Mouse (Mus musculus): ENCODE data around the gene Gm13276. TPM values are rescaled to one million over a fixed set of nuclear protein-coding genes. Genes with fewer than 3 reads are reported as not detected.
"Not testable (repeated sequence)": the region's sequence is repeated elsewhere in the genome, so short reads cannot be mapped to it uniquely, and the experiment has no call there.

The Gm13276 gene
- total RNA-seq, 2 experiments from 2014 or later: not detected

GRCm38 (mm10) chr4:88781831-88782230 is 3.7 kb upstream of the Gm13276 start, which contains the start of gene Ifnz:
Ifnz (plus strand) TSS chr4:88782131.
- DNase-seq (ENCODE audit: low spot score in 2 of 2): not testable (repeated sequence)

GRCm38 (mm10) chr4:88782335-88782734 is 3.2 kb upstream of the Gm13276 start:
- DNase-seq (ENCODE audit: low spot score in 2 of 2): not testable (repeated sequence)

GRCm38 (mm10) chr4:88788402-88788801 is 2.9 kb downstream of the Gm13276 start, which contains the start of gene Gm13277:
Gm13277 (plus strand) TSS chr4:88788632.
- peak; percentile 54 to 81 for DNase-seq (ENCODE audit: low spot score in 2 of 2)

- DNase-seq (ENCODE audit: low spot score in 2 of 2): not testable (repeated sequence)
Measured at GRCm38 (mm10) chr4:88791250-88791649, 5.7 kb downstream of the Gm13276 start, which contains the start of gene Gm13278. Gm13278 (plus strand) TSS chr4:88791550.

- DNase-seq (ENCODE audit: low spot score in 2 of 2): peak; percentile 61 to 70
Measured at GRCm38 (mm10) chr4:88793936-88794675, 8.6 kb downstream of the Gm13276 start, which contains the start of gene Gm13275. Gm13275 (plus strand) TSS chr4:88794487.

GRCm38 (mm10) chr4:88797097-88797496 is 11.6 kb downstream of the Gm13276 start, which contains the start of gene Gm13279:
Gm13279 (plus strand) TSS chr4:88797397.
- DNase-seq (ENCODE audit: low spot score in 2 of 2): not testable (repeated sequence)

- not testable (repeated sequence) for DNase-seq (ENCODE audit: low spot score in 2 of 2)
Measured at GRCm38 (mm10) chr4:88799365-88799764, 13.9 kb downstream of the Gm13276 start, which contains the start of gene Gm13285. Gm13285 (plus strand) TSS chr4:88799665.

- DNase-seq (ENCODE audit: low spot score in 2 of 2): not testable (repeated sequence)
Measured at GRCm38 (mm10) chr4:88802954-88803353, 17.4 kb downstream of the Gm13276 start, which contains the start of gene Gm13287. Gm13287 (plus strand) TSS chr4:88803254.

GRCm38 (mm10) chr4:88805231-88805630 is 19.7 kb downstream of the Gm13276 start, which contains the start of gene Gm13288:
Gm13288 (plus strand) TSS chr4:88805531.
- DNase-seq (ENCODE audit: low spot score in 2 of 2): not testable (repeated sequence)

GRCm38 (mm10) chr4:88805761-88806160 is 20.3 kb downstream of the Gm13276 start:
- DNase-seq (ENCODE audit: low spot score in 2 of 2): peak in 1 of 2 experiments; percentile 10

GRCm38 (mm10) chr4:88815928-88816327 is 30.4 kb downstream of the Gm13276 start, which contains the start of gene Ifna7:
Ifna7 (plus strand) TSS chr4:88816228.
- DNase-seq (ENCODE audit: low spot score in 2 of 2): no peak

GRCm38 (mm10) chr4:88819659-88820058 is 34.1 kb downstream of the Gm13276 start, which contains the start of gene Ifna11:
Ifna11 (plus strand) TSS chr4:88819959.
- no peak for DNase-seq (ENCODE audit: low spot score in 2 of 2)

GRCm38 (mm10) chr4:88822995-88823394 is 37.5 kb downstream of the Gm13276 start:
- no peak for DNase-seq (ENCODE audit: low spot score in 2 of 2)

GRCm38 (mm10) chr4:88827116-88827515 is 41.6 kb downstream of the Gm13276 start, which contains the start of gene Ifna6:
Ifna6 (plus strand) TSS chr4:88827416.
- DNase-seq (ENCODE audit: low spot score in 2 of 2): not testable (repeated sequence)

GRCm38 (mm10) chr4:88830523-88830922 is 45.0 kb downstream of the Gm13276 start:
- peak; percentile 13 to 31 for DNase-seq (ENCODE audit: low spot score in 2 of 2)

- not testable (repeated sequence) for DNase-seq (ENCODE audit: low spot score in 2 of 2)
Measured at GRCm38 (mm10) chr4:88835225-88835624, 49.7 kb downstream of the Gm13276 start, which contains the start of gene Ifna5. Ifna5 (plus strand) TSS chr4:88835525.

Other genes with a start within 250 kb of the Gm13276 start
- gene Ifna15, start 227.5 kb upstream of the Gm13276 start, total RNA-seq (2021): not detected
- gene Ifna14, start 213.9 kb upstream of the Gm13276 start, total RNA-seq (2021): not detected
- not detected for gene Ifna9, start 193.3 kb upstream of the Gm13276 start, total RNA-seq (2021)
- gene Ifna12, start 182.3 kb upstream of the Gm13276 start, total RNA-seq (2021): not detected
- not detected for gene C87499, start 151.3 kb upstream of the Gm13276 start, total RNA-seq (2021)
- not detected for gene Ifna13, start 141.2 kb upstream of the Gm13276 start, total RNA-seq (2021)
- gene Ifna16, start 108.8 kb upstream of the Gm13276 start, total RNA-seq (2021): not detected
- gene Ifna2, start 101.8 kb upstream of the Gm13276 start, total RNA-seq (2021): not detected
- not detected for gene Ifnab, start 94.3 kb upstream of the Gm13276 start, total RNA-seq (2021)
- 1 to 10 TPM; 1.1 to 2.1 TPM for gene Gm26566, start 63.9 kb upstream of the Gm13276 start, total RNA-seq (2021)
- gene Klhl9, start 63.2 kb upstream of the Gm13276 start, total RNA-seq (2021): 100 to 1,000 TPM; 105 to 106 TPM
- gene Gm13271, start 30.8 kb upstream of the Gm13276 start, total RNA-seq (2021): not detected
- gene Gm13283, start 25.6 kb upstream of the Gm13276 start, total RNA-seq (2021): not detected
- gene Gm13290, start 11.9 kb upstream of the Gm13276 start, total RNA-seq (2021): not detected
- gene Gm13289, start 8.8 kb upstream of the Gm13276 start, total RNA-seq (2021): not detected
- not detected for gene Gm13272, start 5.9 kb upstream of the Gm13276 start, total RNA-seq (2021)
- gene Ifnz, start 3.6 kb upstream of the Gm13276 start, total RNA-seq (2021): not detected
- gene Gm13277, start 2.9 kb downstream of the Gm13276 start, total RNA-seq (2021): not detected
- gene Gm13278, start 5.8 kb downstream of the Gm13276 start, total RNA-seq (2021): not detected
- gene Gm13275, start 8.8 kb downstream of the Gm13276 start, total RNA-seq (2021): not detected
- gene Gm13279, start 11.7 kb downstream of the Gm13276 start, total RNA-seq (2021): not detected
- not detected for gene Gm13285, start 14.0 kb downstream of the Gm13276 start, total RNA-seq (2021)
- gene Gm13287, start 17.5 kb downstream of the Gm13276 start, total RNA-seq (2021): not detected
- not detected for gene Gm13288, start 19.8 kb downstream of the Gm13276 start, total RNA-seq (2021)
- gene Ifna7, start 30.5 kb downstream of the Gm13276 start, total RNA-seq (2021): not detected
- not detected for gene Ifna11, start 34.2 kb downstream of the Gm13276 start, total RNA-seq (2021)
- not detected for gene Ifna6, start 41.7 kb downstream of the Gm13276 start, total RNA-seq (2021)
- gene Ifna5, start 49.8 kb downstream of the Gm13276 start, total RNA-seq (2021): not detected
- not detected for gene Ifna4, start 56.2 kb downstream of the Gm13276 start, total RNA-seq (2021)
- not detected for gene Ifna1, start 64.4 kb downstream of the Gm13276 start, total RNA-seq (2021)
- not detected for gene Ifne, start 94.5 kb downstream of the Gm13276 start, total RNA-seq (2021)

Measured in layer of hippocampus, postnatal 14 days (tissue).